Mouse (Mus musculus) embryonic fibroblast, embryonic 13.5 days (primary cell): ENCODE measurements around the gene Ddah1.

Experiments
- CTCF ChIP-seq: IDR thresholded peaks from 2 replicates; pipeline ENCODE4 v1.5.1; 2011; ENCODE audit warnings: mild to moderate bottlenecking, control low read depth, low read length, moderate library complexity, borderline replicate concordance; ENCODE audit not compliant: insufficient read depth
- POLR2A ChIP-seq: IDR thresholded peaks from 2 replicates; pipeline ENCODE4 v1.6.1; 2011; ENCODE audit warnings: low read depth, mild to moderate bottlenecking, control low read depth, low read length, moderate library complexity

- TF ChIP-seq CTCF: no peak
- TF ChIP-seq POLR2A: no peak
Observed at GRCm38 (mm10) chr3:145778406-145778922, 20.0 kb downstream of the Ddah1 start.
